Mouse (Mus musculus) C2C12 (cell line): ENCODE measurements around the gene Tbc1d21.

Source experiments
- CTCF ChIP-seq: IDR thresholded peaks from one replicate; pipeline ENCODE4 v1.5.1; 2011; ENCODE audit not compliant: control insufficient read depth, insufficient read depth, insufficient read length
- MYOD1 ChIP-seq: IDR thresholded peaks from one replicate; pipeline ENCODE4 v1.6.1; 2011; ENCODE audit warnings: low read depth; ENCODE audit not compliant: control insufficient read depth, insufficient read length
- USF1 ChIP-seq: IDR thresholded peaks from one replicate; pipeline ENCODE4 v1.6.1; 2011; ENCODE audit warnings: low read depth, mild to moderate bottlenecking, control low read depth, moderate library complexity

DNA sequence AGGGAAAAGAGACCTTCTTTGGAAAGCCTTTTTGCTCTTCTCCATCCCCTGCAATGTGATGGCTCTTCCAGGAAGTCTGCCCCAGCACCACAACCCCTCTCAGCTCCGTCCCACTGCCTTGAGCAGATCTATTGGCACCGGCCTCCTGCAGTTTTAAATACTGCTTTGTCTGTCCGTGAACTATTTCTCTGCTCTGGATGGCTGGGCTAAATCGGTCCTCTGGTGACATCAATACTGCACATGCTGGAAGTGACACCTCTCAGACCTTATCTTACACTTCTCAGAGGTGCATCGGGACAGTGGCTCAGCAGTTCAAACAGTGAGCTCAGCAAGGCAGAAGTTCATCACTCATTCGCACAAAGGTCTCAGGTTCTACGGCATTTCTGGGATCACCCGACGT, 41.3 kb upstream of the Tbc1d21 start:
- no peak for TF ChIP-seq CTCF
- TF ChIP-seq MYOD1, result no peak
- no peak for TF ChIP-seq USF1
